Comparison of ENCODE assay signal across 8 mouse cellular contexts in genomic region chrX:37084318-37084926, GRCm38 (mm10). TPM values are rescaled to one million over a fixed set of nuclear protein-coding genes. Genes with fewer than 3 reads are reported as not detected.
DNase-seq lines count a peak whose midpoint lies in the region; ATAC-seq and TF ChIP-seq lines count a peak whose summit lies in the region.

No protein-coding gene starts in this region.

- H3K4me2 ChIP-seq in embryonic facial prominence, embryonic 12.5 days (replicated peaks), result peak overlapping the region; percentile 72
- H3K4me2 ChIP-seq in hindbrain, embryonic 15.5 days, result peak overlapping the region; percentile 56

- no peaks in the 10 kb centered on the region; the same call in 1 of the 2 replicates for H3K36me3 ChIP-seq in kidney, adult 2 months (ENCODE audit: control insufficient read depth, insufficient read depth, low read length)
- H3K36me3 ChIP-seq in embryonic facial prominence, embryonic 12.5 days, result peaks cover 15% of the 10 kb centered on the region; the same call in 1 of the 2 replicates
- H3K36me3 ChIP-seq in hindbrain, embryonic 15.5 days, result peaks cover 7% of the 10 kb centered on the region; the same call in 1 of the 2 replicates

- no peak for TF ChIP-seq POLR2A in kidney, adult 2 months (IDR thresholded peaks at IDR 0.05; ENCODE audit: low read depth, low read length)

- peaks cover 10% of the 10 kb centered on the region; the same call in 1 of the 2 replicates for H3K4me1 ChIP-seq in kidney, adult 2 months (ENCODE audit: control insufficient read depth, insufficient read depth, low read length)
- H3K4me1 ChIP-seq in embryonic facial prominence, embryonic 12.5 days, result 0 out of 2 replicates have a peak, but pooled peaks cover 2% of the 10 kb centered on the region
- peaks cover 9% of the 10 kb centered on the region for H3K4me1 ChIP-seq in hindbrain, embryonic 15.5 days (replicated peaks)

- H3K27ac ChIP-seq in kidney, adult 2 months (ENCODE audit: insufficient read depth, low read depth, low read length), result peak overlapping the region; percentile 60; the same call in 1 of the 2 replicates
- H3K27ac ChIP-seq in embryonic facial prominence, embryonic 12.5 days, result peak overlapping the region; percentile 84
- peak overlapping the region; percentile 91 for H3K27ac ChIP-seq in hindbrain, embryonic 15.5 days (replicated peaks)

- 0% methylated on average over 19 of the region's 19 CpGs for WGBS in kidney, adult 2 months
- 20% methylated on average over 19 of the region's 19 CpGs for WGBS in embryonic facial prominence, embryonic 12.5 days
- 25% methylated on average over 19 of the region's 19 CpGs for WGBS in hindbrain, embryonic 15.5 days

- H3K9me3 ChIP-seq in embryonic facial prominence, embryonic 12.5 days, result no peaks in the 10 kb centered on the region
- no peaks in the 10 kb centered on the region for H3K9me3 ChIP-seq in hindbrain, embryonic 15.5 days

- no peaks in the 10 kb centered on the region for H3K27me3 ChIP-seq in kidney, adult 2 months (replicated peaks; ENCODE audit: control insufficient read depth, insufficient read depth, low read length)
- H3K27me3 ChIP-seq in embryonic facial prominence, embryonic 12.5 days, result no peaks in the 10 kb centered on the region
- no peaks in the 10 kb centered on the region for H3K27me3 ChIP-seq in hindbrain, embryonic 15.5 days

- TF ChIP-seq CTCF in kidney, adult 2 months (conservative IDR thresholded peaks at IDR 0.05; ENCODE audit: insufficient read depth, insufficient read length, low read depth, low read length), result no peak

- DNase-seq in kidney, adult 2 months, result peak; percentile 6
- no peak for DNase-seq in kidney, postnatal 25 days
- DNase-seq in MN1 (ENCODE audit: low spot score) (peak; percentile 7), liver (peak; percentile 8)
- DNase-seq in natural killer cell, adult 2 months (ENCODE audit: low spot score in 2 of 2), result peak; percentile 8 to 17
- DNase-seq in ovary, postnatal 36 days (ENCODE audit: low spot score), result no peak

- H3K9ac ChIP-seq in embryonic facial prominence, embryonic 12.5 days, result peak overlapping the region; percentile 70
- peak overlapping the region; percentile 66 for H3K9ac ChIP-seq in hindbrain, embryonic 15.5 days

- peak overlapping the region; percentile 89 for H3K4me3 ChIP-seq in kidney, adult 2 months (ENCODE audit: insufficient read depth, low read depth, low read length)
- H3K4me3 ChIP-seq in embryonic facial prominence, embryonic 12.5 days, result peak overlapping the region; percentile 57
- peak overlapping the region; percentile 53 for H3K4me3 ChIP-seq in hindbrain, embryonic 15.5 days

- no peak for ATAC-seq in embryonic facial prominence, embryonic 12.5 days (ENCODE audit: insufficient number of reproducible peaks, insufficient read depth, low FRiP score, low TSS enrichment)
- ATAC-seq in hindbrain, embryonic 15.5 days (ENCODE audit: low FRiP score, low read depth), result peak; percentile 24

RNA-seq across cellular contexts. Expression of gene Rpl39, which starts 0.8 kb away (rescaled TPM):
- polyA plus RNA-seq in kidney, adult 2 months (2012; rRNA removed), result 69.4 and 115 TPM in 2 replicates
- polyA plus RNA-seq in embryonic facial prominence, embryonic 12.5 days (2016; fragmentation: Nextera tagmentation; extraction: Ambion mirVana), result 511 and 529 TPM in 2 replicates
- polyA plus RNA-seq in hindbrain, embryonic 15.5 days (2015; fragmentation: Nextera tagmentation; extraction: Ambion mirVana), result 265 and 321 TPM in 2 replicates

RNA-seq across cellular contexts. Expression of gene Upf3b, which starts 25.7 kb away (rescaled TPM):
- polyA plus RNA-seq in kidney, adult 2 months (2012; rRNA removed), result 2.9 and 4.5 TPM in 2 replicates
- 19.4 and 22.2 TPM in 2 replicates for polyA plus RNA-seq in embryonic facial prominence, embryonic 12.5 days (2016; fragmentation: Nextera tagmentation; extraction: Ambion mirVana)
- polyA plus RNA-seq in hindbrain, embryonic 15.5 days (2015; fragmentation: Nextera tagmentation; extraction: Ambion mirVana), result 27.2 and 29.7 TPM in 2 replicates

RNA-seq across cellular contexts. Expression of gene Sowahd, which starts 35.8 kb away (rescaled TPM):
- polyA plus RNA-seq in kidney, adult 2 months (2012; rRNA removed), result 0.22 and 0.29 TPM in 2 replicates
- polyA plus RNA-seq in embryonic facial prominence, embryonic 12.5 days (2016; fragmentation: Nextera tagmentation; extraction: Ambion mirVana), result not detected in 2 replicates
- polyA plus RNA-seq in hindbrain, embryonic 15.5 days (2015; fragmentation: Nextera tagmentation; extraction: Ambion mirVana), result not detected in 2 replicates

RNA-seq across cellular contexts. Expression of gene Nkap, which starts 42.2 kb away (rescaled TPM):
- polyA plus RNA-seq in kidney, adult 2 months (2012; rRNA removed), result 2.0 and 2.5 TPM in 2 replicates
- polyA plus RNA-seq in embryonic facial prominence, embryonic 12.5 days (2016; fragmentation: Nextera tagmentation; extraction: Ambion mirVana), result 16.1 and 17.1 TPM in 2 replicates
- polyA plus RNA-seq in hindbrain, embryonic 15.5 days (2015; fragmentation: Nextera tagmentation; extraction: Ambion mirVana), result 21.5 and 22.6 TPM in 2 replicates

Comparison
In these comparisons a context has a peak if more than half of its experiments do, and no peak if none do; other contexts are left out.
1. DNase-seq: peak in kidney, adult 2 months (single experiment), MN1 (single experiment), liver (single experiment) and natural killer cell, adult 2 months (2 of 2); none in kidney, postnatal 25 days (0 of 2) and ovary, postnatal 36 days (single experiment).
2. Peak in every context shown above with its lines, with median percentiles within 50 percentile points of each other: H3K27ac ChIP-seq and H3K4me3 ChIP-seq.